Mouse (Mus musculus) gastrocnemius, postnatal 36 days (tissue): ENCODE results near the gene Gbp8. TPM values are rescaled to one million over a fixed set of nuclear protein-coding genes. Genes with fewer than 3 reads are reported as not detected.
"Not testable (repeated sequence)": the region's sequence is repeated elsewhere in the genome, so short reads cannot be mapped to it uniquely, and the experiment has no call there.

Experiments used
- DNase-seq, 2 experiments: peaks; one replicate each; pipeline ENCODE4 v3.0.0; 2022
- intact Hi-C: fragments of 180-260 bp; cut with DNase I; formaldehyde crosslinking; loops from one replicate; pipeline ENCODE4 v1.15.1; 2025
- total RNA-seq, 2 experiments: library from RNA; stranded (reverse); gene quantifications; 2 replicates each; pipeline ENCODE4 v1.2.3; 2021

Gene Gbp8
- total RNA-seq, 2 experiments from 2014 or later: 0.33 TPM; not detected in 1

- intact Hi-C loops: no loop called here
- DNase-seq: no peak
Measured at GRCm38 (mm10) chr5:105063321-105063720, 76.0 kb downstream of the Gbp8 start.

DNA sequence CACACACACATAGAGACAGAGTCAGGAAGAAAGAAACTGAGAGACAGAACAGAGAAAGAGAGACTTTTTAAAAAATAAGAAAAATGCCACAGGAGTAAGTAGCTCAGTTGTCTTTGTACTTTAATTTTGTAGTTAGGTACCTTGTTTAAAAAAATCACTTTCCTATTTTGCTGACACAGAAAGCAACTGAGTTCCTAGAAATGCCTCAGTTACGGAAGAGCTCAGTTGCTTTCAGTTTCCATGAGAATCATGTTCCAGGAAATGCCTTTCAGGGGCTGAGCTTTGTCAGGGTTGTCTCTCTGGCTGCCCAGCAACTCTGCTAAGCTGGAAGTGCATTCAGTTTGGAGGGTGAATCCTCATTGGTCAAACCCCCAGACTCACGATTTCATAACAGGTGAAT, 76.9 kb downstream of the Gbp8 start:
- intact Hi-C loops, DNase-seq: not testable (repeated sequence)

GRCm38 (mm10) chr5:105060224-105060623, 79.1 kb downstream of the Gbp8 start:
- DNase-seq: no peak
- intact Hi-C loops: no loop called here

DNA sequence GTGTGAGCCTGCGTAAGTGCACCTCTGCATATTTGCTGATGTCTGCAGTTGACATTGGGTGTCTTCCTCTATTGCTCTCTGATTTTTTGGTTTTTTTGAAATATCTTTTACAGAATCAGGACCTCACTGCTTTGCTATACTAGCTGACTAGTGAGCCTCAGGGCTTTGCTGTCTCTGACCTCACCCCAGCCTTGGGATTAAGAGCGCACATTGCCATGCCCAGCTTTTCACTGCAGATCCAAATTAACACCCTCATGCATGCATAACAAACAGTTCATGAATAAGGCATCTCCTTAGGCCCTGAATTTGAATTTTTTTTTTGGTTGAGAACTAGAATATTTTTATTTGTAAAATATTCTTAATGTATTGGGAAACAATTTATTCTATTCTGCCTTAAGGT, 84.1 kb downstream of the Gbp8 start:
- intact Hi-C loops: no loop called here
- no peak for DNase-seq

DNA sequence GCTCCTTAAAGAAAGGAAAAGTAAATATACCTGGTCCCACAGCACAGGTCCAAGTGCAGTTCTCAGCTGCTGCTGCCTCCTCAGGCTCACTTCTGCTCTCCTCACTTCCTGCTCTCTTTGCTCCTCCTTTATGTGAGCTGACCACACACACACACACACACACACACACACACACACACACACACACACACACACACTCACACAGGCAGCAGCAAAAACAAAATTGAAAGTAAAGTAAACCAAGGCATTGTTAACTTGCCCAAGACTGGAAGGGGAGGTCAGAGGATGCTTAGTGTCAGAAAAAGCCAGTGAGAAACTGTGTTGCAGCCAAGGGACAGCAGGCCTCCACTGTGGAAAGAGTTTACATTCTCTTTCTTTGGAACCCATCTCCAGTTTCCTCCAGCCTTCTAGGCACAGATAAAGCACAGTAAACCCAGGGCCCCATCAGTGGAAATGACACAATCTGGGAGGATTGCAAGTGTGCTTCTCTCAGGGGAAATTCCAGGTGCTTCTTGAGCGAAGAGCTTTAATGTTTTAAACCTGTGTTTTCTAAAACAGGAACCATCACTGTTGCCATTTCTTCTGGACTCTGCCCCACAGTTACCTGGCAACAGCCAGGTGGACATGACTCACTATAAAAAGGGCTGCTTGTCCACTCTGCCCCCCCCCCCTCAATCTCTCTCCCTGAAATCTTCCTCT, 85.7 kb downstream of the Gbp8 start:
- DNase-seq, intact Hi-C loops: not testable (repeated sequence)

- intact Hi-C loops: no loop called here
- no peak for DNase-seq
Measured at GRCm38 (mm10) chr5:105032362-105032761, 107.0 kb downstream of the Gbp8 start.

GRCm38 (mm10) chr5:105012551-105012950, 126.8 kb downstream of the Gbp8 start:
- DNase-seq: no peak
- intact Hi-C loops: no loop called here

DNA sequence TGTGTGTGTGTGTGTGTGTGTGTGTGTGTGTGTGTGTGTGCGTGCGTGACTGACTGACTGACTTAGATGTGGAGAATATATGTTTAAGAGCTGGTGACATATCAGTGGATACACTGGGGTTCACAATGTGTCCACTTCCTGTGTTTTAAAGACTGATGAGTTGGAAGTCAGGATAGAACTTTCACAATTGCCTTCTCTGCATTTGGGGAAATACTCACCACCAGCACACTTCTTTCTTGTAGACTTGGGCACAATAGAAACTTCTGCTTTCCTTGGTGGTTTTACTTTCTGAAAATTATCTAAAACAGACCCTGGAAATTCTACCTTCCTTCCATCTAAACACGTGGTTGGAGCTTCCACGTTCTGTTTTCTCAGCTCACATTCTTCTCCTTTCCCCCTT, 127.8 kb downstream of the Gbp8 start:
- DNase-seq: no peak
- intact Hi-C loops: no loop called here

DNA sequence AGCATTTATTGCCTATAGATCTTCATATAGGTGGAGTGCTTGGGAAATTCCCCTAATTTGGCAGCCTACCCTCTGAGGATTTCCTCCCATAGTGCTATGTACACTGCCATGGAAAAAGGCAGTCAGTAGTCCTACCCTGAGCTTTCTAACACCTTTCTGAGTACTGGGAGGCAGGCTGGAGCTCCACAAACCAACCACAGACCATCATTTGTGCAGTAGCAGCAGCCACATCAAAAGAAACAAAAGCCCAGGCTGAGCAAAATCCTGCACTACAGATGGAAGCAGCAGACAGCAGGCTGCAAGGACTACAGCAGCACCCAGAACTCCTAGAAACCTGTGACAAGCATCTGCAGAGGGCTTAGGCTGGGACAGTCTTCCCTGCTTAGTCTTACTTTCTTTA, 129.0 kb downstream of the Gbp8 start:
- no peak for DNase-seq
- intact Hi-C loops: no loop called here

DNA sequence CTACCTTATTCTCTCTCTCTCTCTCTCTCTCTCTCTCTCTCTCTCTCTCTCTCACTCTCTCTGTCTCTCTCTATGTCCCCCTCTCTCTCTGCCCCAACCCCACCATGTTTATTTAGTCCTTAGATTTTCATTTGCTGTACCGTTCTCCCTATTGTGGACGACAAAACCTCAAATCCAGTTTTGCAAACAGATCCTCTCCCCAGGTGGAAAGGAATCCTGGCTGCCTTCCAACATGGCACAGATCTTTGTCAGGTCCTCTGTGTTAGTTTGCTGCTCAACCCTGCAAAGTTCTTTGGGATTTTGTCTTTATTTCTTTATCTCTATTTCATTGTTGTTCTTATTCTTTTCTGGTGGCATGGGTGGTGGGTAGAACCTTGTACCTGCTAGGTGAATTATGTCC, 149.9 kb downstream of the Gbp8 start:
- intact Hi-C loops: loop anchor here (5.0 kb wide), 1 partner anchor 333 kb away; no protein-coding TSS in a partner anchor
- no peak for DNase-seq

DNA sequence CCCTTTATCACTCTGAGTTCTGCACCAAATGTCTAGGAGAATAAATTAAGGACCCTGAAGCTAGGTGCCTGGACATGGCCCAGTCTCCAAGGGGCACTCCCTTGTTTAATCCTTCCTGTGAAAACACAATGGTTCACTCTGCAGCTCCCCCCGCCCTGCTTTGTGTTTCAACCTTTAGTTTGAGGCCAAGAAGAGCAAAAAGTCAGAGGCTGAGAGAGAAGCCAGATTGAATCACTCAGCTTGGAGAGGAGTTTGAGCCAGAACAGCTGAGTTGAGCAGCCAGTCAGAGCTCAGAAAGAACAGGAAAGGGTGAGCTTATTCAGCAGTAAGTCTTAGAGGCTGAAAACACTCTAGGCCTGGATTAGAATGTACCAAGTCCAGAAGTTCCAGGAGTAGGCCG, 151.3 kb downstream of the Gbp8 start:
- DNase-seq: no peak
- intact Hi-C loops: loop anchor here (5.0 kb wide), 1 partner anchor 334 kb away; no protein-coding TSS in a partner anchor

DNA sequence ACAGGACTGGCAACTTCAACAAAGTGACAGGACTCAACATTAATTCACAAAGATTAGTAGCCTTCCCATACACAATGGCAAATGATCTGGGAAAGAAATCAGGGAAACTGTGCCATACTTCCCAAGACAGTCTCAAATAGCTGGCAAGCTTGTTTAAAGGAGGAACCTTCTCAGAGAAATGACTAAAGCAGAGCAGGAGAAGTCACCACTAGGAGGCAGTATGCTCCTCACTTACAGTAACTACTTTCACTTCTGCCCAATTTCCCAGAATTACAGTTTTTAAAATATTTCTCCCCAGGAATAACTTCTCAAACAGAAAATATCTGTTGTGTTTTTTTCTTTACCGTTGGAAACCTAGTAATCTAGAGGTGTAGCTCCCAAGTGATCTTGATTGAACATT, 152.6 kb downstream of the Gbp8 start:
- intact Hi-C loops: loop anchor here (5.0 kb wide), 1 partner anchor 336 kb away; no protein-coding TSS in a partner anchor
- DNase-seq: no peak

DNA sequence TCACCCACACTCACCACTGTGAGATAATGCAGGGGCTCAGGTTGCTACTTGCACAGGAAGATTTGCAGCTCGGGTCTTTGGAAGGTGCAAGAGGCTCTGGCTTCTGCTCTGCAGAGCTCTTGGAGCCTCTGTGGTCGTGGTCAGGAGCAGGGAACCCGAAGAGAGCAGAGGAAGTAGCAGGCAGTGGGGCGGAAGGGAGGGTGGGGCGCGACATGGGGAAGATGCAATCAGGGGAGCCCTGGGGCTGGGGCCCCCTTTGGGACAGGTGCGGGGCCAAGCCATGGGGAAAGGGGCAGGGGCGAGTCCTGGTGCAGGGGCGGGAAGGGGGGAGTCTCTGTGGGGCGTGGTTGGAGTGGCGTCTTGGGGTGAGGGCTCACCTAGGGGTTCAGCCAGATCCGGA, 156.8 kb downstream of the Gbp8 start, which contains the start of gene Abcg3:
Abcg3 (minus strand) TSS at position 184 of the 400 bp plus-strand sequence.
- intact Hi-C loops: no loop called here
- no peak for DNase-seq

DNA sequence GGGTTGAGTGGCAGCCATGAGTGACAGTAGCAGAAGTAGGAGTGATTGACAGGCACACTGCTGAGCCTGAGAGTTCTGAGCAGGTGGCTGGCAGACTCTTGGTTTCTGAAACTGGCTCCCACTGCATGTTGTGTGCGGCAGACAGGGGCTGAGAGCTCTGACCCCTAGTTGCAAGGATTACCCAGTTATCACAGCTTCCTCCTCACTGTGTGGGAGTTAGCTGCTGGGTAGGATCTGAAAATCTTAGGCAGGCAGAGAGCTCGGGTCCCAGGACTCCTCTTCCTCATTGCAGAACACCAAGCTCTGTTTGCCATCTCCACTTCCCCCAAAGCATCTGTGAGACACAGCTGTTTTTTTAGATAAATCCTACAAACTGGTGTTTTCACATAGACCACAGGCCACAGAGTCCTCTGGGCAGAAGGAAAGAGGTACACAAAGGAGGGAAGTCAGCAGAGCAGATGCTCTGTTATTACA, 160.3 kb downstream of the Gbp8 start:
- intact Hi-C loops: no loop called here
- no peak for DNase-seq

Other genes with a start within 250 kb of the Gbp8 start
- under 1 TPM; 0.07 to 0.36 TPM for gene Abcg3, start 156.8 kb downstream of the Gbp8 start, total RNA-seq
- 1 to 10 TPM; 3.0 to 3.3 TPM for gene Gbp9, start within 50 bp of the Gbp8 start, total RNA-seq
- 1 to 10 TPM; 2.3 to 3.2 TPM for gene Gbp4, start within 50 bp of the Gbp8 start, total RNA-seq
- gene Gbp10, start 100.0 kb upstream of the Gbp8 start, total RNA-seq: 1 to 10 TPM in 1 of 2 experiments, under 1 TPM in 1; 0.97 to 1.2 TPM
- under 1 TPM in 1 of 2 experiments, not detected in 1; 0.89 TPM for gene Gm43302, start 154.2 kb upstream of the Gbp8 start, total RNA-seq
- 1 to 10 TPM; 1.4 to 2.5 TPM for gene Gbp6, start 154.2 kb upstream of the Gbp8 start, total RNA-seq